Mouse (Mus musculus): Measurements from ENCODE around the gene Sgsm1.

- TF ChIP-seq CTCF (IDR thresholded peaks at IDR 0.05; ENCODE audit: extremely low read depth, insufficient read depth, insufficient read length, insufficient replicate concordance), result no peak
- no peak for TF ChIP-seq POLR2A (IDR thresholded peaks at IDR 0.05; ENCODE audit: low read depth, low read length)
Measured at GRCm38 (mm10) chr5:113293446-113293845, 17.1 kb downstream of the Sgsm1 start.
